Mouse (Mus musculus) retina, adult 2 months (tissue): ENCODE results near the gene Nsa2.
"Not testable (repeated sequence)": the region's sequence is repeated elsewhere in the genome, so short reads cannot be mapped to it uniquely, and the experiment has no call there.

Experiments
- DNase-seq: peaks from one replicate; pipeline ENCODE4 v3.0.0-alpha.2; 2012; ENCODE audit warnings: low read depth, low spot score

Gene Nsa2

DNA sequence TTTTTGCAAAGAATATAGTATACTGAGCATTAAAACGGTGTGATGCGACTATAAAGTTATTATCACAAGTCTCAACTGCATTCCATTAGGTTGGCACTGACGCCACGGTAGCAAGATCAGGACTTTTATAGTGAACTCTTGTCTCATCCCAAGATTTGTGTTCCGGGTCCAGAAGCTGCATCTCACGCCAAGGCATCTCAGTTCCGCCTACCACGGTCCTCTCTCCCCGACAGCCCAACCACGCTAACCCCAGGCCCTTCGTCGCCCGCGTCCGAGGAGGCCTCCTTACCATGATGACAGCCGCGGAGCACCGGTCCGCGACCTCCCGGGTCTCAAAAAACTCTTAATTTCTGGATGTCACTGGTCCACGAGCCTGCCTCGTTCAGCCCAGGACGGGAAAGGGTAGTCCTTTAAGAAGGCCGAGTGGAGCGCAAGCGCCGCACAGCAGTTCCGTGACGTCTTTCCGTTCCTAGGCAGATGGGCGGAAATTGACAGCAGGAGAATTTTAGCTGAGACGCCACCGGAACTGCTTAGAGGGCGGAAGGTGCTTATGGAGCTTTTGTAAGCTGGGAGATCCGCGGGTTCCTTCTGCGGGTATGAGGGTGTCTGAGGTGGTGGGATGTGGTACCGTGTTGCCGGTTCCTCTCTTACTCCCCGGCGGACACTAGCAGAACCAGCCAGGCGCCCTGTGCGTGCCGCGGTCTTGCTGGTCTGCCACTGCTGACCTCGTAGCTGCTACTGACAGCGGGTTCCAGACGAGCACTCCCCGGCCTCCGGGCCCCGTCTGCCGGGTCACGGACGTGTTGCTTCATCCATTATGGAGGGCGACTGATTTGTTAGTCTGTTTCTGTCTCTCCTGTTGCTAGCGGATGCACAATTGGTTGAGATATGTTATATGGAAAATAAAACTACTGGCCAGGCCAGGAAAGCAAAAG, at the start of gene Nsa2, which contains the start of gene Gfm2:
TSS of gene Nsa2 (minus strand) at position 472 of the 935 bp plus-strand sequence.
TSS of gene Gfm2 (plus strand) at position 472 of the 935 bp plus-strand sequence.
- DNase-seq: peak; percentile 88

DNA sequence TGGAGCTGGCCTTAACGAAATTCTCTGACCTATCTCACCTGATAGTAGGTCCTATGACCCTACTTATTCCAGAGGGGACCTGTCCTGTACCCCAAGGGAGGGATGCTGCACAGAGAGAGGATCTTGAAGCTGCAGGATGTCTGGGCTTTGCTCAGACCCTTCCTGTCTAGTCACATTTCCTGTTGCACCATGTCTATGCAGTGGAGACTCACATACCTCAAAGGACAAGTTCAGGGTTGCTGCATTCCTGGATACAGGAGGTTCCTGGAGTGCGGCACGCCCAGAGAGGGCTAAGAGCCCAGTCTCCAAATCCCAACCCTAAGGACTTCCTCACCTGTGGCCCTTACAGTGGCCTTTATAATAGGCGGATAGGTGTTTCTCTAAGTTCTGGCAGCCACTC, 48.6 kb upstream of the Nsa2 start:
- no peak for DNase-seq

- DNase-seq: no peak
These were observed 46.9 kb upstream of the Nsa2 start for GRCm38 (mm10) chr13:97184656-97185055.

- DNase-seq: no peak
These were observed 46.4 kb upstream of the Nsa2 start for GRCm38 (mm10) chr13:97184168-97184567.

DNA sequence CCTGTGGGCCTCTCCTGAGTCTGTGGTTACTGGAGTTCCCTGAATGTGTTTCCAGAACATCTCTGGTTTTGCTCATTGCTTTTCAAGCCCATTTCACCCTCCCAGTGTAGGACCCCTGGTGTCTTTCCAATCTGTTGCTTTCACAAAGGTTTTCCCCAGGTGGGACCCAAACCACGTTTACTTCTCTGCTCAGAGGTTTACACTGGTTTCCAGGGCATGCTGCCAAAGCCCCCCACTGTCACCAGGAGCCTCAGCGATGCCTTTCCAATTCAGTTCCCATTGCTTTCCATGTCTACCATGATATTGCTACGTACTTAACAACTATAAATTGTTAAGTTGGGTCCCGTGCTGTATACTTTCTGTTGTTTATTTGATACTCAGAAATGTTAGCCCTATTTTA, 45.1 kb upstream of the Nsa2 start:
- DNase-seq: no peak

DNA sequence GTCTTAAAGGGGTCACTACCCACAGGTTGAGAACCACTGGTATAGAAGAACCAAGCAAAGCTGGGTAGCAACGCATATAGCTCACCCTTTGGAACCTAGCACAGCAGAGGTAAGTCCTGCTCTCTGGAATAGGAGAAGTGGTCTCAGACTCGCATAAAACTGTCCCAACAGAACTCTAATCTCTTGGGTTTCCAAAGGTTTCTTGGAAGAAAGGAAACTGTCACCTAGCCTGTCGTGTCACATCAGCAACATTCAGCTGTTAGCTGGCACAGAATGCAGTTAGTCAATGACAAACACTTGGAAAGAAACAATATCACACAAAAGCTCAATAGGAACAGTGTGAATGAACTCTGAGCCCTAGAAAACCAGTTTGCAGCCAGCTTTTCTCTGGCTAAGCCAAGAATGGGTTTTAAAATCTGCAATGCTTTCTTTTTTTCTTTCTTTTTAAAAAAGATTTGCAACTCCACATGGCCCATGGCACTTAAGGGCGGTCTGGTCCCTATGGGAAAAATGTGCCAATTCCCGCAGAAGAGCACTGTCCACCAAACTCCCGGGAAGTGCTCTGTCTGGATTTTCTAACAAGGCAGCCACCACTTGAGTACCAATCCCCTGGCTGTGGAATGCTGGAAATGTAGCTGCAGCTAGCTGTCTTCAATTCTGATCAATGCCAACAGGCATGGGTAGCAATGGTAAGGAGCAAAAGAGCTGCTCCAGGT, 42.5 kb upstream of the Nsa2 start:
- DNase-seq: no peak

GRCm38 (mm10) chr13:97178943-97179342, 41.2 kb upstream of the Nsa2 start:
- DNase-seq: no peak

- DNase-seq: peak; percentile 20
These were observed 39.0 kb upstream of the Nsa2 start for GRCm38 (mm10) chr13:97176731-97177130.

- DNase-seq: no peak
These were observed 38.0 kb upstream of the Nsa2 start for GRCm38 (mm10) chr13:97175520-97176264.

DNA sequence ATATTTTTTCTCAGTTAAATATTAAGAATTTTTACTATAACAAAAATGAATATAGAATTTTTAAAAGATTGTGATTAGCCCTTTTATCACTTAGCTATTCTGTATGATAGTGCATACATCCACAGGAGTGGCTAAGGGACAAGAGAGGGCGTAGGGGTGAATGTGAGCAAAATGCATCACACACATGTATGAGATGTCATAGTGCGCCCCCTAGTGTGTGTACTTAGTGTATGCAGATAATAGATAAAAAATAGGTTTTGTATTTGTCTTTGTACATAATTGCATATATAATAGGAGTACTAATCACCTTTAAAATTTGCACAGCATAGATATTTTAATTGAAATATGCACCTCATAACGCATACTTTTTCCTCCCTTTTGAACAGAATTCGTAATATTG, 8.1 kb upstream of the Nsa2 start:
- DNase-seq: peak; percentile 40

DNA sequence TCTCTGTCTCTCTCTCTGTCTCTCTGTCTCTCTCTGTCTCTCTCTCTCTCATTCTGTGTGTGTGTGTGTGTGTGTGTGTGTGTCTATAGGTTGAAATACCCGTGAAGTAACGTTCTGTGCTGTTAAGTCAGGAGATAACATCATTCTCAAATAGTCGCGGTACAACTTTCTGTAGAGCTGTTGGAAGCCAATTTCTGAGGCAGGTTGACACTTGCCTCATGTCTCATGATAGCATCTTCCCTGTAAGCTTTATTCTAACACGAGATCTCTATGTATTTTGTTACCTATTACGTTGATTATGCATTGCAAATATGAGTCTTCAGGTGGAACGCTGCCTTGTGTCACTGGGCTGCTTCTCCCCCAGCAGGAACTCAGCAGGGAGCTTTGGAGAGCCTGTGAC, 4.6 kb upstream of the Nsa2 start:
- DNase-seq: no peak

DNA sequence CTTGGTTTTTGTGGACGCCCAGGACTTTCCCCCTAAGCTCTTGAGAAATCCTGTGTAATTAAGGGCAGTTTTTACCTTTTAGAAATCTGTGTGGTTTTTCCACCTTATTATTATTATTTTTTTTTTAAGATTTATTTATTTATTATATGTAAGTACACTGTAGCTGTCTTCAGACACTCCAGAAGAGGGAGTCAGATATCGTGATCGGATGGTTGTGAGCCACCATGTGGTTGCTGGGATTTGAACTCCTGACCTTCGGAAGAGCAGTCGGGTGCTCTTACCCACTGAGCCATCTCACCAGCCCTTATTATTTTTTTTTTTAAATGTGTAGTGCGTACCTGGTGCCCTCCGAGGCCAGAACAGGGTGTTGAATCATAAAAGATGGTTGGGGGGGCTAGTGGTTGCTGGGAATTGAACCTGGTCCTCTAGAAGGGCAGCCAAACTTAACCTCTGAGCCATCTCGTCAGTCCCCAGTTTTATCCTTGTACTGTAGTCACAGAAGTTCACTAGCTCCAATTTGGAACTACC, 731 bp upstream of the Nsa2 start:
- not testable (repeated sequence) for DNase-seq

DNA sequence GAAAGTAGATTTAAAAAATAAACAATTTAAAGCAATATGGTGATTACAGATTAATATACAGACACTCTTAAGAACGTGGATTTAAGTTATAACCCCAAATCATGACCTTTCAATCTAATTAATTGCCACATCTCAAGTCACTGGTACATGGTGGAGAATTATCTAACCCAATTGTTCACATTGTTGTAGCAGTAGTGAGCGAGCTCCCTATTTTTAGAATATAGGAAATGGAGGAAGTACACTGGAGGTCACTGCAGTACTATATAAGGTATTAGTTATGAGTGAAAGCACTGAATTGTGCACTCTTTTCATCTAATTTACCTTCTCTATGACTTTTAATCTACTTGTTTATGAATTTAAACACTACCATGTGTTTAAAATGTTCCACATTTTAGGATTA, 7.3 kb downstream of the Nsa2 start:
- not testable (repeated sequence) for DNase-seq

- not testable (repeated sequence) for DNase-seq
These were observed 8.1 kb downstream of the Nsa2 start for GRCm38 (mm10) chr13:97129654-97130053.

GRCm38 (mm10) chr13:97121341-97121740, 16.4 kb downstream of the Nsa2 start:
- DNase-seq: no peak

DNA sequence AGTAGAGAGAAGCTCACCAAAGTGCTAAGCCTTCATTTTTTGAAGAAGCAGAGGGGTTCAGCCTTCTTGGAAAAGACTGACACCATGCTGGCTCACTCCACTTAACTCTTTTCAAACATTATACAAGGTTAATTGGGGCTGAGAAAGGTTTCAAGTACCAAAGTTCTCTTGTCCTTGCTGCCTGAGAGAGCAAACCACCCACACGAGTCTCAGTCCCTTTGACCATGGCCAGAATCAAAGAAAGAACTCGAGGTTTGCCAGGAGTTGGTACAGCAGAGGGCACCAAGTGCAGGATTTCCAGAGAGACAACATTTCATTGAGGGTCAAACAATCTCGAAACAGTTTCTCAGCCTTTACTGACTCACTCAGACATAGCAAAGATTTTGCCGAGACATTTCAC, 28.7 kb downstream of the Nsa2 start:
- DNase-seq: no peak

- DNase-seq: not testable (repeated sequence)
These were observed 30.0 kb downstream of the Nsa2 start for GRCm38 (mm10) chr13:97107721-97108120.

GRCm38 (mm10) chr13:97104996-97105395, 32.7 kb downstream of the Nsa2 start:
- DNase-seq: no peak

- DNase-seq: peak; percentile 58
These were observed 38.4 kb downstream of the Nsa2 start, which contains the start of gene Gm6169 for GRCm38 (mm10) chr13:97099187-97099852. Gene Gm6169 (minus strand): TSS chr13:97099237.

DNA sequence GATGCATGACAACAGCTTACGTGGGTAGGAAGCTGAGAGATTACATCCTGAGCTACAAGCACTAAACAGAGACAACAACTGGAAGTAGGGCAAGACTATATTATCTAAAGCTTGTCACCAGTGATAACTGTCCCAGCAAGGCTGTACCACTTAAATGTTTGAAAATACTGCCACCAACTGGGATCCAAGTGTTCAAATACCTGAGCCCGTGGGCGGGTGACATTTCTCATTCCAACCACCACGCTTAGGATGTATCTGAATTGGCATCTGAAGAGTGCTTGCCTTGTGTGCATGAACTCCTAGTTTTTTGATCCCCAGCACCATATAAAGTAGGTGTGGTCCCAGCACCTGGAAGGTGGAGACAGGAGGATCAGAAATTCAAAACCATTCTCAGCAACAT, 42.0 kb downstream of the Nsa2 start:
- no peak for DNase-seq

- peak; percentile 68 for DNase-seq
These were observed 49.6 kb downstream of the Nsa2 start for GRCm38 (mm10) chr13:97088183-97088582.
